Mouse (Mus musculus): ENCODE results near the gene Ptprh.

The Ptprh gene

DNA sequence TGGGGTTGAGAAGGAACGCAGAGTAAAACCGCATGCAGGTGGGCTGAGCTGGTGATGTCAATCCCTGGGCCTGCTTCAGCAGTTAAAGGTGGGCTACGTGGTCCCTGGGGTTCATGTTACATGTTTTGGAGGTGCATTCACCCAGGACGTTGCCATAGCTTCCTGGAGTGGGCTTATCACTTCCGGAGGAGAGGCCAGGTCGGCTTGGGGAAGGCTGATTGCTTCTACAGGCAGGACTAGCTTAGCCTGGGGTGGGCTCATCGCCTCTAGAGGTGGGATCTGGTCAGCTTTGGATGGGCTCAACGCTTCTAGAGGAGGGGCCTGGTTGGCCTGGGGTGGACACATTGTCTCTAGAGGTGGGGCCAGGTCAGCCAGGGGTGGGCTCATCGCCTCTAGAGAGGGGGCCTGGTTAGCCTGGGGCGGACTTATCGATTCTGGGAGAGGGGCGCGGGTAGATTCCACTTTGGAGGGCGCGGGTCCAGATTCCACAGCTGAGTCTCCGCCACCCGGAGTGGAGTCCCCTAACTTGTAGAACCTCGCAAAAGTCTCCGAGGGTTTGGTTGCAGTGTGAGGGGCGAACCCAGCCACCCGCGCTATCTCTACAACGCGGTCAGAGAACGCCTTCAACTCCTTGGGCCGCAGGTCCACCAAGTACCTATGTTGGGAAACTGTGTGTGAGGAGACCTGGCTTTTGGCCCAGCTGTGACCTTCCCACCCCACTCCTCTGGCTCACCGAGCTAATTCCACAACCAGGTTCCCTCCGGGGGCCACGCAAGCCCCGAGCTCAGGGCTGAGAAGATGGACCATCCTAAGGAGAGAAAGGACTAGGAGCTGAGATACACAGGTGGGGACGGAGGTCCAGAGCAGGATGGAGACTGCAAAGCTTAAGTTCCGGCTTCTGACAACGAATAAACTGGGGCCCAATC is 80.4 kb downstream of the Ptprh start:
- no peak for DNase-seq (ENCODE audit: low spot score)

DNA sequence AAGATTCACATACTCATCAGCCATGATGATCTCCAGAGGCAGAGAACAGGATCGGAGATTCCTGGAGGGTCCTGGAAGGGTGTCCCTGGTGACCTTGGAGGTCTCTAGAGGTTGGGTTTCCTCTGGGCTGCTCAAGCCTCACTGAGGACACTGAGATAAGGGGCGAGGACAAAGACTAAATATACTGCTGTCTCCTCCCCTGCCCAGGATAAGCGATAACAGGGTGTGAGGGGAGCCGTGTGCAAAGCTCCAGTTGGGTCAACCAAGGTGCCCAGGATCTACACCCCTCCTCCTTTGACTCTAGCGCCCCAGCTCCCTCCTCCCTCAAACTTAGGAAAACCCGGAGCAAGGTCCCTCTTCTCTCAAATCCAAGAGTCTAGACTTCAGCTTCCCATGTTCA is 81.5 kb downstream of the Ptprh start:
- no peak for DNase-seq (ENCODE audit: low spot score)

DNA sequence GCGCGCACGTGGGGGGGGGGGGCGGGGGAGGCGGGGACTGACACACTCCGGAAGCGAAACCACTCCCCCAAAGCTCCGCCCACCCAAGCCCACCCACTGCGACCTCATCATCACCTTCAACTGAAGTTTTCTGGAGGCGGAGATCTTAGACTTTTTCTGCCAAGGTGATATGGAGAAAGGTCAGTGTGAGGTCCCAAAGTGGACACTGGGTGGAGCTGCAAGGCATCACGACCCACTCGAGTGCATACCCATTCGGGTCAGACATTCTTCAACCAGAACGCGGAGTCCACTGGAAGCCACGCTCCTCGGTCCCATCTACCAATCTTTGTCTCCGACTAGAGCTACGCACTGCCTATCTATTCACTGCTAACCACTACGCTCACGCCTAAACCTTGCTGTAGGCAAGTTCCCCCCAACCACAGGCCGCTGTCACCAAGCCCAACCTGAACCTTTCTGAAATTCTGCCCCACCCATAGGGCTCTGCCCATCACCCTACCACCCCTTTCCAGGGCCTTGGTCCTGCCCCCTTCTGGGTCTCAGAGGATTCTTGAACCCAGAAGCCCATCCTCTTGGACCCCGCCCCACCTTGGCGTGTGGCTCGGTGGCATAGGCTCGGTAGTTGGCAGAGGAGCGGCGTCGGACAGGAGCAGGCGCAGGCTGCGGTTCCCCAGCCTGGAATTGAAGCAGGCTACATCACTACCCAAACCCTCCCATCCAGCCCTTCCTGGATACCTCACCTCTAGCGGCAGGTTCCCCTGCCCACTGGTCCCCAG is 82.4 kb downstream of the Ptprh start:
- DNase-seq (ENCODE audit: low spot score) = peak; percentile 38

DNA sequence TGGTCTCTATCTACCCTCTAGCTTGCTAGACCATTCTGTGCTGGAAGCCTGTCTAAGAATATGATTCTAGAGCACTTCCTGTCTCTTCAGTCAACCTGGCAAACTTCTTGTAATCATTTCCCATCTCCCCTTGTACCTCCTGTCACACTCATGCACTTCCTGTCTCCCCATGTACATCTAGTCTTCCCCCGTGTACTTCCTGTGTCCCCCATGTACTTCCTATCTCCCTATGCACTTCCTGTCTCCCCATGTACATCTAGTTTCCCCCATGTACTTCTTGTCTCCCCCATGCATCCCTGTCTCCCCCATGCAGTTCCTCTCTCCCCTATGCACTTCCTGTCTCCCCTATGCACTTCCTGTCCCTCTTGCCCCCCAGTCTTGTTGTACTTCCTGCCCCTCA is 85.4 kb downstream of the Ptprh start:
- DNase-seq (ENCODE audit: low spot score) = no peak

DNA sequence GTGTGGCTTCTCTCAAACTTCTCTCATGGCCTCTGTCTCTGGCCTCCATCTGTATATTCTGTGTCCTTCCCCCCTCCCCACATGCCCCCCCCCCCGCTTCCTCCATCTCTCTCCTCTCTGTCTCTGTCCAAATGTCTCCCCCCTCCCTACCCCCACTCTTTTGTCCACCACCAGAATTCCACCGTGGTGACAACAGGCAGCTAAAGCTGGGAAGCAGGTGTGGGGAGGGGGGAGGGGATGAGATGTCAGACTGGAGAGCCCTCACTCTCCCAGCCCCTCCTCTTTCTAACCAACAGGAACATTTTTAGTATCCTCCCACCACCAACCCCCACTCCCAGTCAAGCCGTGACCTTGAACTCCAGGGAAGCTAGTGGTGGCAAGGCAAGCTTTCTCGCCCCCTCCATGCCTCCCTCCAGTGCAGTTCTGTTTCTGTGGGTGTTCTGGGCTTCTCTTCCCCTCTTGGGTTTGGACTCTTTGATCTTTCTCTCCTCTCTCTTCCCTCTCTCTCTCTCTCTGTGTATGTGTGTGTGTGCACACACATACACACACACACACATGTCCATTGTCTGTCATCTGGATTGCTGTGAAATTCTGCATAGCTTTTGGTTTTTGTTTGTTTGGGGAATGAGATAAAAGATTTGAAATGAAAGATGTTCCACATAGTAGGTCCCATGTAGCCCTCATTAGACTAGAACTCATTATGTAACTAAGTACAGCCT is 87.3 kb downstream of the Ptprh start, which contains the start of gene Tnnt1:
Gene Tnnt1 (minus strand): TSS at position 51 of the 719 bp plus-strand sequence.
- peak; percentile 26 for DNase-seq (ENCODE audit: low spot score)

DNA sequence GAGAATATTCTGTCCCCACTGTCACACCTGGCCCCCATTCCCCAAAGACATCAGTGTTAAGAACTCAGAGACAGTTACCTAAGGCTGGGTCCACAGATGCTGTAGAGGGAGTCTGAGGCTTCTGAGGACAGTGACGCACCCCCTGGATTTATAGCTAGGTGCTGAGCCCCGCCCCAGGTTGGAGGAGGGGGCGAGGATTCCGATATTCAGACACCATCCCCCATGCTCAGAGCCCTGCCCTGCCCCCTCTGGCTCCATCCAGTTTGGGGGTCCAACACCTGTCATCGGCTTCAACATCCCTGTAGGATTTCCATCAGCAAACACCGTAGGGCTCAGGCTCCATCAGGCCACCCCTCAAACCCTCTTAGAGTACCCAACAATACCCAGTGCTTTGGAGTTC is 88.0 kb downstream of the Ptprh start:
- DNase-seq (ENCODE audit: low spot score) = no peak

DNA sequence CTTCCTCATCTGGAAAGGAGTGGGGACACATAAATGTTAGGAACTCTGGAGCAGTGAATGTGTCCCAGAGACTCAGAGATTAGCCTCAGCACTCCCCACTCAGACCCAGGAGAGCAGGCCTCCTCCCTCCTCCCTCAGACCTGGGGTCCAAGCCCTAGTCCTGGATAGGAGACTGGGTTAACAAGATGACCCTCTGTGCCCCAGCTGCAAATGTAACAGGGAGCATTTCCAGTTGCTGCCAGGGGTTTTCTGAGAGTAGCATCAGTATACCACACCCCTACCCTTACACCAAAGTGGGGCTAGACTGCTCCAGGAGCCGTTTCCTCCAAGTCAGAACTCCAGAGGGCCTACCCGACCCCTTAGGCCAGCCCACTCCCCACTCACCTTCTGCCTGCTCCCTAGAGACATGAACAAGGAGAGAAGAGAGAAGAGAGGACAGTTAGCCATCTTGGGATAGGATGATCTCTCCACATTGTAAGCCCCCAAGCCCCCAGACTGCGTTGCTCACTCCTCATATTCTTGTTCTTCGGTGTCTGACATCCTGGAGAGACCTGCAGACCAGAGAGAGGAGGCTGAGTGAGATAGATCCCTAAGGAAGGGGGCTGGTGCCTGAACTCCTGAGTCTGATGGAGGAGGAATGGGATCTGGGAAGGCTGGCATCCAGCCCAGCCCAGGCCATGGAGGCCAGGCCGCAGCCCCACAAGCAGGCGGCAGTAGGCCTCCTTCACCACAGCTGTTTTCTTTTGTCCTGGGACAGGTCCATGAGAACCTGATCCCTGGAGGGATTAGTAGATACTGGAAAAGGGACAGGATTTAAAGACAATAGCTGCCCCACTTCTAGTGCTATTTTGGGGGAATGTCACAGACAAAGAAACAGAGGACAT is 89.8 kb downstream of the Ptprh start:
- DNase-seq (ENCODE audit: low spot score) = no peak

DNA sequence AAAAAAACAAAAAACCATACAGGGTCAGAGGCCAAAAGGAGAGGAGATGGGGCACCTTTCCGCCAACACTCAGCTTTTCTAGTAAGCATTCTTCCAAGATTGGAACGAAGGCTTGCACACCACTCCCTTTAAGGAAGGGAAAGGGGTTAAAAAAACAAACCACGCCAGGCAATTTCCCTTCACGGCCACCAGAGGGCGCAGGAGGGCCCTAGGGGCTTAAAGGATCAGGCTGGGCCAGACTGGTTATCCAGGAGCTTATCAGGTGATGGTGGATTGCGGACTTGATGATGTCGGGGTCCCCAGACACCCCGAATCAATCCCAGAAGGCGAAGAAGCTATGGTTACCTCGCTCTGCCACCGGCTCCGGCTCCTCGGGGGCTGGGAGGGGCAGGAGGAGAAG is 90.6 kb downstream of the Ptprh start:
- DNase-seq (ENCODE audit: low spot score) = peak; percentile 79

DNA sequence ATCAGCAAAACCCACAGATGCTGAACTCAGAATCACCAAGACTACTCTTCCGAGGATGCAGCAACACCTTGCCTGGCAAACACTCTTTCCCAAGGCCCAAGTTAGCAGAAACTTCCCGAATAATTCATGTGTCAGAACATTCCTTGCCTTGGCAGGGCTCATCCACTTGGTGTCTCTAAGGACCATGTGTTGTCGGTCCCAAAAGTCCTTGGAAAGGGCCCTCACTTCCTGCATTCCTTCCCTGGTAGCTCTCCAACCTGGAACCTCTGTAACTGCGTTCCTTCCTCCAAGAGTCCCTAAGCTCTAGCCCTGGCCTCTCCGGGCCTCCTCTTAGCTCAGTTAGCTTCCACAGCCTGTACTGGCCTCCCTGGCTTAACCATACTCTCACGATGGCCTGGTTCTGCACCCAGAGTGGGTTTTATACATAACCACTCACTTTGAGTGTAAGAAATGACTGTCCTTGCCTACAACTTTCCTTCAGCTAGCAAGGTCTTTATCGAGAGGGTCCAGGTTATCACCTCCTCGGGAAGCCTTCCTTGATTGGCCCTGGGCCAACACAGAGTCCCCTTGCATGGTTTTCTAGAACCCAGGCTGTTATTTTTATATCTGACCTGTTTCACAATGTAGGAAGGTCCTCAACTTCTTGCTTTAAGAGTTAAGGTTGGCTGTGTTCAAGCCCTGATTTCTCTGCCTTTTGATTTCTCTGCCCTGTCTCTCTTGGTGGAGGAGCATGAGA is 92.2 kb downstream of the Ptprh start:
- DNase-seq (ENCODE audit: low spot score) = no peak

DNA sequence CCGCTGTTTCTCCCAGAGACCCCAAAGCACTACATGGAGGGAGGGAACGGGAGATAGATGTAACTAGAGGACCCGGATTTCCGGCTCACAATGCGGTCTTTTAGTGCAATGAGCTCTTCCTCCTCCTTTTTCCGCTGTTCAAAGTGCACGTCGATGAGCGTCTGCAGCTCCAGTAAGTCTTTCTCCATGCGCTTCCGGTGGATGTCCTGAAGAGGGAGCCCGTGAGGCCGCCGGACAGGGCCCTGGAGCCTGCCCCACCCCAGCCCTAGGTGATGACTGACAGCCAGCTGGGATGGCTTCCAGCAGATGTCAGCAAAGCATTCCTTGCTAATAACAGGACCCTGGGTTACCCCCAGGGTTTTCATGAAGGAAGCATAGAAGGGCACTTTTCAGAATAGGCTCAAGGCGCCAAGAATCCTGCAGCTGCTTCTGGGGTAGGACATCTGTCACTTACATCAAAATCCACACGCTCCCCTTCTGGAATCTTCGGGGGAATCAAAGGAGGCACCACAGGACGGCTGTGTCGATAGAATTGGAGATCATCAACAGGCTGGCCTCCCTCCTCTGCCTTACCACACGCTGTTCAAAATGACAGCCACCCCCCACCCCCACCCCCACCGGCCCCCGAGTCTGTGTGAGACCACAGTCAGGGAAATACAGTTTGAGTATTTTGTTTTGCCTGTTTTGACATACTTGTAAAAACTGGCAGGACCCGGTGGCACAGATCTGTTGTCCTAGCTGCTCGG is 93.8 kb downstream of the Ptprh start:
- peak; percentile 93 for DNase-seq (ENCODE audit: low spot score)

DNA sequence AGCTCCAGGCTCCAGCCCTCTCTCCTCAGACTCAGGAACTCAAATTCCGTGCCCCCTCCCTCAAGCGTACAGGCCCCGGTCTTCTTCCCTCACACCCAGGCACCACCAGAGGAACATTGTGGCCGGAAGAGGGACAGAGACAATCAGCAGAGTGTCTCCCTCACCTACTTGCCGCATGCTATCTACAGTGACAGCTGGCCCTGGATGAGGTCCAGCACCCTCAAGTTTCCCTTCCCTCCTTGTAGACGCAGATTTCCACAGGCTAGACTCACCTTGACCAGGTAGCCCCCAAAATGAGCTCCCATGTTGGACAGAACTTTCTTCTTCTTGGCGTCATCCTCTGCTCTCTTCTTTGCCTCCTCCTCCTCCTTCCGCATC is 95.1 kb downstream of the Ptprh start:
- no peak for DNase-seq (ENCODE audit: low spot score)

DNA sequence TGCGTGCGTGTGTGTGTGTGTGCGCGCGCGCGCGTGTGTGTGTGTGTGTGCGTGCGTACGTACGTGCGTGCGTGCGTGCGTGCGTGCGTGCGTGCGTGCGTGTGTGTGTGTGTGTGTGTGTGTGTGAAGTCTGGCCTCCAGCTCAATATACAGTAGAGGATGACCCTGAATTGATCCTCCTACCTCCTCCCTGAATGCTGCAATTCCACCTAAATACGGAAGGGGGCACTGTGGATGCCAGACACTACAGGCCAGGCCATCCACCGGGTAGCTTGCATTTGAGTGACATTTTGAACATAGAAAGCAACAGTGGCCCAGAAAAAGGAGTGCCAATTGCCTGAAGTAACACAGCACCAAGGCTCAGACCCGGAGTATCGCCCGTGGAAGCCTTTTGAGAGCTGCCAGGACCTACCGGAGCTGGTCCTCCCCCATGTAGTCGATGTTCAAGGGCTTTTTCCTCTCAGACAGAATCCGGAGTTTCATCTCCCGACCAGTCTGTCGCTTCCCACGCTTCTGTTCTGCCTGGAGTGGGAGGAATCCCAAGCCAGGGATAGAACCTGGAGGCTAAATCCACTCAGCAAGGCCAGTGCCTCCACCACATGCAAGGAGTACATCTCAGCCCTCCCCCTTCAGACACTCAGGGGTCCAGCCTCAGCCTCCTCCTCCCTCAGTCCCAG is 95.6 kb downstream of the Ptprh start:
- no peak for DNase-seq (ENCODE audit: low spot score)

DNA sequence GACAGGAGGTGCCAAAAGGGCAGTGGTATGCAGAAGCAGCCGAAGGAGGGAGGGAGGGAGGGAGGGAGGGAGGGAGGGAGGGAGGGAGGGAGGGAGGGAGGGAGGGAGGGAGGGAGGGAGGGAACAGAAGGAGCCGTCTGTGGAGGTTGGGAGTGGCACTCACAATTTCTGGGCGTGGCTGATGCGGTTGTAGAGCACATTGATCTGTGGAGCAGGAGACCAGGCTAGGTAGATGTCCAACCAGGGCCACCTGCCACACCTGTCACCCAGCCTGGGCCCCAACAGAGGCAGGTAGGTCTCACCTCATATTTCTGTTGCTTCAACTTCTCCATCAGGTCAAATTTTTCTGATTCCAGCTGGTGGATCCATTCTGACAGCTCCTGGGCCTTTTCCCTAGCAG is 96.6 kb downstream of the Ptprh start:
- no peak for DNase-seq (ENCODE audit: low spot score)

DNA sequence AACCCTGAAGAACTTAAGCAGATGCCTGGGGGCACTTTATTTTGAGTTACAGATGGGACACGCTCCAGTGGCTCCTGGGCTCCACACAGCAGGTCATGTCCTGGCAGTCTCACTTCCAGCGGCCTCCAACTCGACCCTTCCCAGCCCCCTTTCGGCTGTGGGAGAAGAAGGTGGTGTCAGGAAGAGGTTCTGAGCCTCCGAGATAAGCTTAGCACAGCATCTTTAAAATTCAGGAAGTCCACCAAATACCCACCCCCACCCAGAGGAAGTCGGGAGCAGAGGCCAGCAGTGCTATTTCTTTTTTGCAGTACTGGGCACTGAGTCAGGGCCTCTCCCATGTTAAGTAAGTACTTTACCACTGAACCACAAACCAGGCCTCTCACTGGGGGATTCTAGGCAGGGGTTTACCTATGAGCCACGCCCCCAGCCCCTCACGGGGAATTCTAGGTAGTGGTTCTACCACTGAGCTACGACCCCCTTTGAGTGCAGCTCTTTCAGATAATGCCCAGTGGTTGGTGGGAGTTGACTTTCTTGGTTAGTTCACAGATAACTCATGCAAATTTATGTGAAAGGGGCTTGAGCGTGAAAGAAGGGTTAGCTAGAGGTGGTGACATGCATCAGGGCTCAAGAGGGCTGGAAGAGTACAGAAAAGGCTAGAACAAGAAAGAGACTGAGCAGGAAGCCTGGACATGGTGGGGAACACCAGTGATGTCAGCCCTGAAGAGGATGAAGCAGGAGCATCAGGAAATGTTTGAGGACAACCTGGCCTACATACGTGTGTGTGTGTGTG is 99.0 kb downstream of the Ptprh start:
- no peak for DNase-seq (ENCODE audit: low spot score)

DNA sequence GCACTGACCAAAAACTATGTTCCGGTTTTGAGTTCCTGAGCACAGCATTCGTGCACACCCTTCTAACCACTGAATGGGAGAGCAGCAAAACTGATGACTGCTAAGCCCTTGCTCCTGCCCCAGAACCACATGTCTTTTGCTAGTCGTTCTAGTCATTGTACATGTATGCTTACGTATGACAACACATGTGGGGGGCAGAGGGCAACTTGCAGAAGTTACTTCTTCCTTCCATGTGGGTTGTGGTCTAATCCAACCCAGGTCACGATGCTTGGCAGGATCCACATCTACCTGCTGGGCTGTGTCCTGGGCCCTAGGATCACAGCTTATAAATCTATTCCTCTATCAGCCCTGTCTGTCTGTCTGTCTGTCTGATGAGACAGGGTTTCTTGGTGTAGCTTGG is 100.0 kb downstream of the Ptprh start:
- DNase-seq (ENCODE audit: low spot score) = no peak

DNA sequence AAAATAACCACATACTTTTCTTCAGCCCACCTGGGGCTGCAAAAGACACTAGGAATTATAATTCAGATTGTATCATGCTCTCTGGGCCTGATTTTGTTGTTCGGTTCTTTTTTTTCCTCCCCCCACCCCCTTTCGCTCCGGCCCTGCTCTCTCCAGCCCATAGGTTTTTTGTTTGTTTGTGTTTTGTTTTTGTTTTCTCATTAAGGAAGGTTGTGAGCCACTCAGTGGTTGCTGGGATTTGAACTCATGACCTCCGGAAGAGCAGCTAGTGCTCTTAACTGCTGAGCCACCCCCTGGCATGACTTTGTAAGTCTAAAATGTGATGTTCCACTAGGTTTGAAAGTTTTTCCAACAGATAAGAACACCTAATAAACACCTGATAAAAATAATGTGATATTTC is 100.7 kb downstream of the Ptprh start:
- DNase-seq (ENCODE audit: low spot score) = no peak

DNA sequence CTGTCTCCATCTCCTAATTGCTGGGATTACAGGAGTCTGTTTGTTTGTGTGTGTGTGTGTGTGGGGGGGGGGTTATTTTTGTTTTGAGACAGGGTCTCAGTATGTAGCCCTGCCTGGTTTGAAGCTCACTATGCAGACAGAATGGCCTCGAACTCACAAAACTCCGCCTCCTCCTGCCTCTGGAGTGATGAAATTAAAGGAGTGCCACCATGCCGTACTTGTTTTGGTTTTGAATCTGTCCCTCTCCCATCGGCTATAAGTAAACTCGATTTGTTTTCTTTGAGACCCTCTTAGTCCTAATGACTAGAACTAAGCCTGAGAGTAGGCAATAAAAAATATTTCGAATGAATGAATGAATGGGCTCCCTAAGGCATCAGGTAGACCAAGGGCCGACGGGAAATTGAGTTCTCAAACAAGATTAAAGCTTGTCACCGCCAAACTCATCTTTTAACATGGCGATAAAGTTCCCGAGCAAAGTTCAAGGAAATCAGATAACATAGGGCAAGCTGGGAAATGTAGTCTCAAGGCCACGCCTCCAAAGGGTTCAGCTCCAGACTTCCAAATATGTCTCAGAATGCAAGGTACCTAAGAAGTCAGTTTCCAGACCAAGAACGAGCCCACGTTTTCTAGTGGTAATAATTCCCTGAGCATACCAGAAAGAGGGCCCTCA is 101.3 kb downstream of the Ptprh start:
- DNase-seq (ENCODE audit: low spot score) = peak; percentile 68
